Mouse (Mus musculus): ENCODE data around the gene Gm2012. TPM values are rescaled to one million over a fixed set of nuclear protein-coding genes. Genes with fewer than 3 reads are reported as not detected.

Gene Gm2012
- polyA plus RNA-seq (2012; rRNA removed; ENCODE audit: low replicate concordance): not detected in 2 replicates

GRCm38 (mm10) chrX:26231255-26231654 lies at the start of gene Gm2012:
TSS of gene Gm2012 (minus strand) at chrX:26231355.

Other genes with a start within 250 kb of the Gm2012 start
- gene Gm5168, start 180.3 kb downstream of the Gm2012 start, polyA plus RNA-seq (2012; rRNA removed; ENCODE audit: low replicate concordance): not detected in 2 replicates
- not detected in 2 replicates for gene Gm2030, start 78.7 kb upstream of the Gm2012 start, polyA plus RNA-seq (2012; rRNA removed; ENCODE audit: low replicate concordance)

All from duodenum, adult 2 months (tissue).